ENCODE assay signal across 14 mouse cellular contexts in genomic region chr5:112018925-112019324, GRCm38 (mm10).
DNase-seq lines count a peak whose midpoint lies in the region; ATAC-seq lines count a peak whose summit lies in the region.
"Had no signal": no experiment of that assay in that cellular context is flagged by ENCODE, and none has a peak within 500 bp of the region (broad histone marks: within the 10 kb centered on the region; RNA-seq: fewer than 3 reads in every experiment).

No protein-coding gene starts in this region.

- H3K4me3 ChIP-seq in heart, embryonic 12.5 days: no peak overlapping the region
- H3K4me3 ChIP-seq: hindbrain, embryonic 12.5 days; limb, embryonic 15.5 days; megakaryocyte, embryonic 14.5 days had no signal

- H3K27ac ChIP-seq in heart, embryonic 12.5 days (ENCODE audit: poor library complexity, severe bottlenecking): no peak overlapping the region
- H3K27ac ChIP-seq: hindbrain, embryonic 12.5 days; limb, embryonic 15.5 days had no signal

- 0 out of 2 replicates have a peak, but pooled peaks cover 3% of the 10 kb centered on the region for H3K9me3 ChIP-seq in heart, embryonic 12.5 days (replicated peaks)
- H3K9me3 ChIP-seq: limb, embryonic 15.5 days had no signal

- no peak overlapping the region for H3K9ac ChIP-seq in heart, embryonic 12.5 days
- H3K9ac ChIP-seq: hindbrain, embryonic 12.5 days; limb, embryonic 15.5 days had no signal

- H3K4me2 ChIP-seq in heart, embryonic 12.5 days: no peak overlapping the region
- H3K4me2 ChIP-seq: hindbrain, embryonic 12.5 days; limb, embryonic 15.5 days had no signal

- peak; percentile 64 to 77 for DNase-seq in cerebellum, postnatal 14 days
- DNase-seq in cerebellum, adult 11 months: no peak
- DNase-seq in heart, adult 18-20 months: peak; percentile 71 to 73
- peak; percentile 57 for DNase-seq in 3134 (ENCODE audit: extremely low read depth, insufficient read length, low spot score)
- peak; percentile 25 for DNase-seq in gastrocnemius, postnatal 25 days
- DNase-seq in kidney, postnatal 4 days: no peak
- DNase-seq in right cerebral cortex, postnatal 36 days (ENCODE audit: low spot score in 2 of 2): no peak
- DNase-seq: adrenal gland, postnatal 14 days; kidney, adult 18-20 months; lung, adult 18-20 months had no signal

- H3K27me3 ChIP-seq in heart, embryonic 12.5 days (replicated peaks): no peaks in the 10 kb centered on the region; the same call in 1 of the 2 replicates
- H3K27me3 ChIP-seq: hindbrain, embryonic 12.5 days; megakaryocyte, embryonic 14.5 days had no signal

- no peaks in the 10 kb centered on the region for H3K36me3 ChIP-seq in heart, embryonic 12.5 days
- H3K36me3 ChIP-seq: hindbrain, embryonic 12.5 days; limb, embryonic 15.5 days had no signal

- WGBS in heart, embryonic 12.5 days: 65% methylated on average over 7 of the region's 7 CpGs

- ATAC-seq in heart, embryonic 12.5 days (ENCODE audit: insufficient number of reproducible peaks, low FRiP score): no peak

- no peaks in the 10 kb centered on the region for H3K4me1 ChIP-seq in heart, embryonic 12.5 days (replicated peaks)
- H3K4me1 ChIP-seq: hindbrain, embryonic 12.5 days; megakaryocyte, embryonic 14.5 days had no signal

Comparison
In these comparisons a context has a peak if more than half of its experiments do, and no peak if none do; other contexts are left out.
1. DNase-seq: peak in cerebellum, postnatal 14 days (2 of 2), heart, adult 18-20 months (2 of 2), 3134 (single experiment) and gastrocnemius, postnatal 25 days (single experiment); none in cerebellum, adult 11 months (single experiment), kidney, postnatal 4 days (0 of 2) and right cerebral cortex, postnatal 36 days (0 of 2).